Mouse (Mus musculus) kidney, postnatal 0 days (tissue): ENCODE measurements around the gene Pycr1. TPM values are rescaled to one million over a fixed set of nuclear protein-coding genes. Genes with fewer than 3 reads are reported as not detected.

Experiments used
- ATAC-seq: fragments of 200-750 bp; cut with Nextera tagmentation; replicated peaks from 2 replicates; pipeline ENCODE4 v1.8.0; 2017; ENCODE audit warnings: low read depth, moderate number of reproducible peaks, moderate TSS enrichment, moderate library complexity; ENCODE audit not compliant: low FRiP score
- DNase-seq: peaks from one replicate; pipeline ENCODE4 v3.0.0-alpha.2; 2016; ENCODE audit warnings: low spot score
- H3K27ac ChIP-seq: fragments of 300-500 bp; sonication (generic); 2 replicates; pipeline ENCODE4 v1.5.1; 2014; ENCODE audit warnings: mild to moderate bottlenecking
- H3K27me3 ChIP-seq: fragments of 300-500 bp; sonication (generic); 2 replicates; pipeline ENCODE4 v1.6.1; 2014; ENCODE audit warnings: low read length, mixed read lengths; ENCODE audit not compliant: insufficient read depth
- H3K36me3 ChIP-seq: fragments of 300-500 bp; sonication (generic); 2 replicates; pipeline ENCODE4 v1.6.1; 2014; ENCODE audit warnings: low read length, mixed read lengths; ENCODE audit not compliant: insufficient read depth
- H3K4me1 ChIP-seq: fragments of 300-500 bp; sonication (generic); replicated peaks from 2 replicates; pipeline ENCODE4 v1.6.1; 2014; ENCODE audit warnings: antibody characterized with exemption, low read length, mixed read lengths; ENCODE audit not compliant: insufficient read depth
- H3K4me2 ChIP-seq: fragments of 300-500 bp; sonication (generic); 2 replicates; pipeline ENCODE4 v1.6.1; 2014; ENCODE audit warnings: mild to moderate bottlenecking, low read length, moderate library complexity, mixed read lengths
- H3K4me3 ChIP-seq: fragments of 300-500 bp; sonication (generic); replicated peaks from 2 replicates; pipeline ENCODE4 v1.5.1; 2014; ENCODE audit warnings: low read depth, low read length
- H3K9ac ChIP-seq: fragments of 300-500 bp; sonication (generic); 2 replicates; pipeline ENCODE4 v1.6.1; 2014; ENCODE audit warnings: low read depth, low read length
- H3K9me3 ChIP-seq: fragments of 300-500 bp; sonication (generic); replicated peaks from 2 replicates; pipeline ENCODE4 v1.6.1; 2016; ENCODE audit warnings: low read length, inconsistent platforms, mixed read lengths
- CTCF ChIP-seq: IDR thresholded peaks from 2 replicates; pipeline ENCODE4 v1.5.1; 2016; ENCODE audit warnings: antibody characterized with exemption, low read depth, mild to moderate bottlenecking, moderate library complexity
- WGBS: fragments of 180-500 bp; shearing (Covaris S2); extraction: QIAGEN DNeasy Blood & Tissue Kit; methylation state at CpG from one replicate; pipeline ENCODE4 v1.1.7; 2014; 5-methylcytosine and 5-hydroxymethylcytosine counted together
- polyA plus RNA-seq: library from polyadenylated mRNA; unstranded; fragments of >200 nt; fragmentation: Nextera tagmentation; extraction: Ambion mirVana; gene quantifications from 2 replicates; pipeline ENCODE4 v1.2.1, GENCODE M21; 2015

The Pycr1 gene
- polyA plus RNA-seq, 1 experiment from 2014 or later, result 12.2 TPM

- Histone ChIP-seq H3K27ac (peak within 1 kb of the TSS; percentile 95), H3K4me2 (peak within 1 kb of the TSS; percentile 96), H3K4me3 (peak within 1 kb of the TSS; percentile 99), H3K9ac (peak within 1 kb of the TSS; percentile 86), H3K4me1 (peaks cover 20% of the 10 kb centered on the region), H3K36me3 (peaks cover 5% of the 10 kb centered on the region; the same call in 1 of the 2 replicates), H3K27me3 (no peaks in the 10 kb centered on the region), H3K9me3 (no peaks in the 10 kb centered on the region)
- WGBS, result 14% methylated on average over 58 of the region's 58 CpGs
- DNase-seq (peak; percentile 98), ATAC-seq (peak; percentile 81)
- TF ChIP-seq CTCF, result no peak
Measured at GRCm38 (mm10) chr11:120633520-120634343, 9.8 kb downstream of the Pycr1 start, which contains the start of gene Mafg. Mafg (minus strand) TSS chr11:120633600.

- ATAC-seq (peak; percentile 70), DNase-seq (peak; percentile 71)
- Histone ChIP-seq H3K9me3 (no peaks in the 10 kb centered on the region), H3K36me3 (peaks cover 8% of the 10 kb centered on the region; the same call in 1 of the 2 replicates), H3K27me3 (no peaks in the 10 kb centered on the region), H3K27ac (peak overlapping the region; percentile 95), H3K9ac (peak overlapping the region; percentile 86), H3K4me2 (peak overlapping the region; percentile 96), H3K4me3 (peak overlapping the region; percentile 99), H3K4me1 (peaks cover 20% of the 10 kb centered on the region)
- under 1% methylated on average over 105 of the region's 116 CpGs for WGBS
- no peak for TF ChIP-seq CTCF
Measured at GRCm38 (mm10) chr11:120632559-120633519, 10.7 kb downstream of the Pycr1 start.

GRCm38 (mm10) chr11:120631726-120632448 is 11.7 kb downstream of the Pycr1 start:
- TF ChIP-seq CTCF, result no peak
- Histone ChIP-seq H3K9me3 (no peaks in the 10 kb centered on the region), H3K9ac (peak overlapping the region; percentile 86), H3K36me3 (peaks cover 15% of the 10 kb centered on the region), H3K4me1 (peaks cover 20% of the 10 kb centered on the region), H3K27me3 (no peaks in the 10 kb centered on the region), H3K4me2 (peak overlapping the region; percentile 96), H3K27ac (peak overlapping the region; percentile 95), H3K4me3 (peak overlapping the region; percentile 99)
- 47% methylated on average over 4 of the region's 4 CpGs for WGBS
- no peak for ATAC-seq
- DNase-seq, result no peak

GRCm38 (mm10) chr11:120630881-120631725 is 12.5 kb downstream of the Pycr1 start:
- no peak for ATAC-seq
- Histone ChIP-seq H3K4me1 (peaks cover 20% of the 10 kb centered on the region), H3K27me3 (no peaks in the 10 kb centered on the region), H3K27ac (peak overlapping the region; percentile 95), H3K4me2 (peak overlapping the region; percentile 96), H3K4me3 (peak overlapping the region; percentile 99; the same call in 1 of the 2 replicates), H3K9me3 (no peaks in the 10 kb centered on the region), H3K36me3 (peaks cover 15% of the 10 kb centered on the region), H3K9ac (peak overlapping the region; percentile 86; the same call in 1 of the 2 replicates)
- no peak for TF ChIP-seq CTCF
- WGBS, result 25% methylated on average over 7 of the region's 7 CpGs
- DNase-seq, result no peak

GRCm38 (mm10) chr11:120630401-120630871 is 13.1 kb downstream of the Pycr1 start:
- H3K27ac ChIP-seq, result peak overlapping the region; percentile 81
- no peak for TF ChIP-seq CTCF
- H3K4me2 ChIP-seq, result peak overlapping the region; percentile 96
- no peaks in the 10 kb centered on the region for H3K9me3 ChIP-seq
- WGBS, result 15% methylated on average over 5 of the region's 5 CpGs
- DNase-seq (peak; percentile 37), ATAC-seq (no peak)
- no peaks in the 10 kb centered on the region for H3K27me3 ChIP-seq
- peak overlapping the region; percentile 48; the same call in 1 of the 2 replicates for H3K9ac ChIP-seq
- peaks cover 20% of the 10 kb centered on the region for H3K4me1 ChIP-seq
- 0 out of 2 replicates have a peak overlapping the region, but pooled peaks have one; percentile 7 for H3K4me3 ChIP-seq
- H3K36me3 ChIP-seq, result peaks cover 15% of the 10 kb centered on the region
